Mouse (Mus musculus) heart, adult 2 months (tissue): ENCODE data around the gene Gstt3. TPM values are rescaled to one million over a fixed set of nuclear protein-coding genes. Genes with fewer than 3 reads are reported as not detected.
"Not testable (repeated sequence)": the region's sequence is repeated elsewhere in the genome, so short reads cannot be mapped to it uniquely, and the experiment has no call there.

ENCODE experiments used
- DNase-seq, 2 experiments: peaks; one replicate each; pipeline ENCODE4 v3.0.0; 2021
- H3K27ac ChIP-seq: fragments of 200-600 bp; 2 replicates; pipeline ENCODE4 v1.8.1; 2022
- H3K27me3 ChIP-seq: fragments of 200-500 bp; 2 replicates; pipeline ENCODE4 v1.6.1; 2012; ENCODE audit warnings: mild to moderate bottlenecking, low read length, inconsistent platforms, mixed read lengths; ENCODE audit not compliant: control insufficient read depth, insufficient read depth
- H3K36me3 ChIP-seq: fragments of 200-500 bp; 2 replicates; pipeline ENCODE4 v1.6.1; 2012; ENCODE audit warnings: low read length, inconsistent platforms; ENCODE audit not compliant: control insufficient read depth, insufficient read depth
- H3K4me1 ChIP-seq: fragments of 200-500 bp; 2 replicates; pipeline ENCODE4 v1.6.1; 2011; ENCODE audit warnings: low read length; ENCODE audit not compliant: control insufficient read depth, insufficient read depth
- H3K4me3 ChIP-seq: fragments of 200-600 bp; 2 replicates; pipeline ENCODE4 v1.8.1; 2022
- H3K79me2 ChIP-seq: fragments of 200-500 bp; replicated peaks from 2 replicates; pipeline ENCODE4 v1.6.1; 2012; ENCODE audit warnings: mild to moderate bottlenecking, inconsistent platforms, low read length, moderate library complexity, mixed read lengths; ENCODE audit not compliant: control insufficient read depth, insufficient read depth
- H3K9ac ChIP-seq: fragments of 200-500 bp; 2 replicates; pipeline ENCODE4 v1.6.1; 2012; ENCODE audit warnings: low read depth, mild to moderate bottlenecking, control low read depth, inconsistent platforms, low read length, mixed read lengths
- CTCF ChIP-seq: fragments of 200-600 bp; IDR thresholded peaks from 2 replicates; pipeline ENCODE4 v1.8.1; 2022; ENCODE audit warnings: antibody characterized with exemption, mild to moderate bottlenecking, moderate library complexity
- EP300 ChIP-seq: fragments of 200-500 bp; IDR thresholded peaks from 2 replicates; pipeline ENCODE4 v1.6.1; 2011; ENCODE audit warnings: low read depth, low read length, control low read depth; ENCODE audit not compliant: insufficient read depth
- POLR2A ChIP-seq: fragments of 200-500 bp; IDR thresholded peaks from 2 replicates; pipeline ENCODE4 v1.6.1; 2011; ENCODE audit warnings: mild to moderate bottlenecking, low read depth, low read length, control low read depth; ENCODE audit not compliant: insufficient read depth
- WGBS: fragments of 180-500 bp; shearing (Covaris S2); methylation state at CpG from one replicate; pipeline ENCODE4 v1.1.7; 2018; 5-methylcytosine and 5-hydroxymethylcytosine counted together
- intact Hi-C: fragments of 180-260 bp; cut with DNase I; formaldehyde crosslinking; loops from one replicate; pipeline ENCODE4 v1.15.1; 2025
- polyA plus RNA-seq: library from polyadenylated mRNA; depleted of rRNA; stranded (reverse); fragments of >200 nt; gene quantifications from 2 replicates; pipeline ENCODE4 v1.2.3, GENCODE M21; 2012
- total RNA-seq, 2 experiments: library from RNA; stranded (reverse); gene quantifications; 2 replicates each; pipeline ENCODE4 v1.2.3; 2021

Gstt3 gene
- total and polyA plus RNA-seq, 3 experiments: 2.9 to 7.1 (median 5.7) TPM

GRCm38 (mm10) chr10:75776562-75776961 is 4.7 kb downstream of the Gstt3 start:
- H3K9ac ChIP-seq: no peak overlapping the region

GRCm38 (mm10) chr10:75774587-75774986 is 6.6 kb downstream of the Gstt3 start:
- no peak for TF ChIP-seq CTCF
- no peak for TF ChIP-seq POLR2A
- no peak for TF ChIP-seq EP300
- intact Hi-C loops: no loop called here
- Histone ChIP-seq H3K79me2 (no peaks in the 10 kb centered on the region), H3K9ac (no peak overlapping the region), H3K4me1 (no peaks in the 10 kb centered on the region), H3K4me3 (no peak overlapping the region), H3K27me3 (no peaks in the 10 kb centered on the region), H3K27ac (no peak overlapping the region), H3K36me3 (no peaks in the 10 kb centered on the region)
- no peak for DNase-seq
- WGBS: 88% methylated on average over 9 of the region's 9 CpGs

More at GRCm38 (mm10) chr10:75776562-75776961, 4.7 kb downstream of the Gstt3 start:
- intact Hi-C loops: no loop called here
- Histone ChIP-seq H3K27ac (no peak overlapping the region), H3K36me3 (no peaks in the 10 kb centered on the region), H3K27me3 (no peaks in the 10 kb centered on the region), H3K79me2 (no peaks in the 10 kb centered on the region), H3K4me1 (peaks cover 2% of the 10 kb centered on the region; the same call in 1 of the 2 replicates), H3K4me3 (no peak overlapping the region)
- no peak for TF ChIP-seq POLR2A
- no peak for TF ChIP-seq CTCF
- TF ChIP-seq EP300: no peak
- DNase-seq: no peak
- 89% methylated on average over 6 of the region's 6 CpGs for WGBS

GRCm38 (mm10) chr10:75774102-75774501 is 7.1 kb downstream of the Gstt3 start:
- Histone ChIP-seq H3K36me3 (no peaks in the 10 kb centered on the region), H3K79me2 (no peaks in the 10 kb centered on the region), H3K4me1 (no peaks in the 10 kb centered on the region), H3K27ac (no peak overlapping the region), H3K4me3 (no peak overlapping the region), H3K27me3 (no peaks in the 10 kb centered on the region), H3K9ac (no peak overlapping the region)
- no peak for TF ChIP-seq CTCF
- no peak for TF ChIP-seq POLR2A
- no peak for TF ChIP-seq EP300
- 88% methylated on average over 5 of the region's 5 CpGs for WGBS
- intact Hi-C loops: no loop called here
- DNase-seq: no peak

GRCm38 (mm10) chr10:75772795-75773664 is 8.2 kb downstream of the Gstt3 start, which contains the start of gene Ddt:
Gene Ddt (minus strand): TSS chr10:75773414.
- Histone ChIP-seq H3K36me3 (no peaks in the 10 kb centered on the region), H3K4me1 (no peaks in the 10 kb centered on the region), H3K4me3 (peak within 1 kb of the TSS; percentile 85), H3K27ac (peak within 1 kb of the TSS; percentile 86), H3K79me2 (no peaks in the 10 kb centered on the region), H3K9ac (peak within 1 kb of the TSS; percentile 84), H3K27me3 (no peaks in the 10 kb centered on the region)
- intact Hi-C loops: loop anchor here (1.0 to 2.0 kb wide), 2 partner anchors 9 to 26 kb away; partner anchors contain the start of genes Cabin1 and Gstt1
- under 1% methylated on average over 47 of the region's 47 CpGs for WGBS
- DNase-seq: peak; percentile 82 to 89
- TF ChIP-seq EP300: 0 out of 2 replicates have a peak, but pooled peaks have one; percentile 35
- TF ChIP-seq CTCF: peak; percentile 59
- peak; percentile 81 for TF ChIP-seq POLR2A

- H3K36me3 ChIP-seq, H3K27ac ChIP-seq, intact Hi-C loops, DNase-seq, H3K27me3 ChIP-seq, H3K4me1 ChIP-seq, H3K4me3 ChIP-seq, H3K9ac ChIP-seq, H3K79me2 ChIP-seq: not testable (repeated sequence)
- 35% methylated on average over 5 of the region's 5 CpGs for WGBS
Observed at GRCm38 (mm10) chr10:75767756-75768155, 13.5 kb downstream of the Gstt3 start.

GRCm38 (mm10) chr10:75766856-75767255 is 14.4 kb downstream of the Gstt3 start:
- 81% methylated on average over 6 of the region's 6 CpGs for WGBS
- Histone ChIP-seq H3K27me3 (no peaks in the 10 kb centered on the region), H3K4me3 (no peak overlapping the region), H3K79me2 (peaks cover 3% of the 10 kb centered on the region; the same call in 1 of the 2 replicates), H3K4me1 (peaks cover 3% of the 10 kb centered on the region; the same call in 1 of the 2 replicates), H3K27ac (no peak overlapping the region), H3K9ac (no peak overlapping the region), H3K36me3 (no peaks in the 10 kb centered on the region)
- no peak for DNase-seq
- TF ChIP-seq EP300 (no peak), CTCF (no peak), POLR2A (no peak)
- intact Hi-C loops: no loop called here
